Mouse (Mus musculus) erythroblast, adult 5-6 weeks (primary cell): Measurements from ENCODE around the gene 4933434E20Rik. TPM values are rescaled to one million over a fixed set of nuclear protein-coding genes. Genes with fewer than 3 reads are reported as not detected.

Experiments used
- total RNA-seq, 2 experiments: library from RNA; stranded (forward) in 1 of 2; stranded (reverse) in 1 of 2; fragments of 150-400 nt in 1 of 2; fragments of 200-764, 138-1000 nt in 1 of 2; gene quantifications; 2 replicates each; pipeline versions ENCODE4 v1.2.3 to v1.2.4; 2015 to 2017; ENCODE audit warnings: low replicate concordance in 2 of 2

The 4933434E20Rik gene
- total RNA-seq, 2 experiments from 2014 or later, result 10.4 to 16.3 TPM

Other genes with a start within 250 kb of the 4933434E20Rik start
- not detected in 2 replicates for gene She, start 220.3 kb upstream of the 4933434E20Rik start, total RNA-seq (2015; ENCODE audit: low replicate concordance)
- 0.14 TPM in 1 of 2 replicates, not detected in the other for gene She, start 220.3 kb upstream of the 4933434E20Rik start, total RNA-seq (2017; ENCODE audit: low replicate concordance)
- 9.4 and 10.0 TPM in 2 replicates for gene Il6ra, start 138.4 kb upstream of the 4933434E20Rik start, total RNA-seq (2015; ENCODE audit: low replicate concordance)
- 3.0 and 3.1 TPM in 2 replicates for gene Il6ra, start 138.4 kb upstream of the 4933434E20Rik start, total RNA-seq (2017; ENCODE audit: low replicate concordance)
- gene Atp8b2, start 88.1 kb upstream of the 4933434E20Rik start, total RNA-seq (2015; ENCODE audit: low replicate concordance), result 0.96 and 6.7 TPM in 2 replicates
- gene Atp8b2, start 88.1 kb upstream of the 4933434E20Rik start, total RNA-seq (2017; ENCODE audit: low replicate concordance), result 2.1 and 7.8 TPM in 2 replicates
- gene Hax1, start 52.9 kb upstream of the 4933434E20Rik start, total RNA-seq (2015; ENCODE audit: low replicate concordance), result 118 and 129 TPM in 2 replicates
- gene Hax1, start 52.9 kb upstream of the 4933434E20Rik start, total RNA-seq (2017; ENCODE audit: low replicate concordance), result 48.2 and 60.8 TPM in 2 replicates
- 124 and 134 TPM in 2 replicates for gene Ubap2l, start 992 bp downstream of the 4933434E20Rik start, total RNA-seq (2015; ENCODE audit: low replicate concordance)
- gene Ubap2l, start 992 bp downstream of the 4933434E20Rik start, total RNA-seq (2017; ENCODE audit: low replicate concordance), result 106 and 129 TPM in 2 replicates
- 132 and 146 TPM in 2 replicates for gene Tpm3, start 21.0 kb downstream of the 4933434E20Rik start, total RNA-seq (2015; ENCODE audit: low replicate concordance)
- 200 and 233 TPM in 2 replicates for gene Tpm3, start 21.0 kb downstream of the 4933434E20Rik start, total RNA-seq (2017; ENCODE audit: low replicate concordance)
- gene Nup210l, start 52.5 kb downstream of the 4933434E20Rik start, total RNA-seq (2015; ENCODE audit: low replicate concordance), result 0.58 TPM in 1 of 2 replicates, not detected in the other
- gene Nup210l, start 52.5 kb downstream of the 4933434E20Rik start, total RNA-seq (2017; ENCODE audit: low replicate concordance), result 0.09 and 0.14 TPM in 2 replicates
- 686 and 1,022 TPM in 2 replicates for gene Rps27, start 162.0 kb downstream of the 4933434E20Rik start, total RNA-seq (2015; ENCODE audit: low replicate concordance)
- 662 and 738 TPM in 2 replicates for gene Rps27, start 162.0 kb downstream of the 4933434E20Rik start, total RNA-seq (2017; ENCODE audit: low replicate concordance)
- 0.77 and 1.5 TPM in 2 replicates for gene Rab13, start 162.1 kb downstream of the 4933434E20Rik start, total RNA-seq (2015; ENCODE audit: low replicate concordance)
- 0.84 TPM in 1 of 2 replicates, not detected in the other for gene Rab13, start 162.1 kb downstream of the 4933434E20Rik start, total RNA-seq (2017; ENCODE audit: low replicate concordance)
- gene Jtb, start 180.0 kb downstream of the 4933434E20Rik start, total RNA-seq (2015; ENCODE audit: low replicate concordance), result 23.8 and 26.5 TPM in 2 replicates
- 7.3 and 8.9 TPM in 2 replicates for gene Jtb, start 180.0 kb downstream of the 4933434E20Rik start, total RNA-seq (2017; ENCODE audit: low replicate concordance)
- not detected in 2 replicates for gene Creb3l4, start 191.9 kb downstream of the 4933434E20Rik start, total RNA-seq (2015; ENCODE audit: low replicate concordance)
- gene Creb3l4, start 191.9 kb downstream of the 4933434E20Rik start, total RNA-seq (2017; ENCODE audit: low replicate concordance), result not detected in 2 replicates
- gene Slc39a1, start 196.5 kb downstream of the 4933434E20Rik start, total RNA-seq (2015; ENCODE audit: low replicate concordance), result 2.5 and 10.6 TPM in 2 replicates
- 8.7 and 9.5 TPM in 2 replicates for gene Slc39a1, start 196.5 kb downstream of the 4933434E20Rik start, total RNA-seq (2017; ENCODE audit: low replicate concordance)
- 14.2 and 17.5 TPM in 2 replicates for gene Crtc2, start 202.5 kb downstream of the 4933434E20Rik start, total RNA-seq (2015; ENCODE audit: low replicate concordance)
- 2.4 and 4.4 TPM in 2 replicates for gene Crtc2, start 202.5 kb downstream of the 4933434E20Rik start, total RNA-seq (2017; ENCODE audit: low replicate concordance)
- gene Dennd4b, start 213.5 kb downstream of the 4933434E20Rik start, total RNA-seq (2015; ENCODE audit: low replicate concordance), result 2.9 and 18.4 TPM in 2 replicates
- 4.5 and 6.1 TPM in 2 replicates for gene Dennd4b, start 213.5 kb downstream of the 4933434E20Rik start, total RNA-seq (2017; ENCODE audit: low replicate concordance)
- gene Gatad2b, start 241.5 kb downstream of the 4933434E20Rik start, total RNA-seq (2015; ENCODE audit: low replicate concordance), result 51.0 and 65.5 TPM in 2 replicates
- 41.8 and 47.2 TPM in 2 replicates for gene Gatad2b, start 241.5 kb downstream of the 4933434E20Rik start, total RNA-seq (2017; ENCODE audit: low replicate concordance)